Mouse (Mus musculus): Measurements from ENCODE around the gene Ptk7.

- TF ChIP-seq CTCF (IDR thresholded peaks at IDR 0.05; ENCODE audit: low read depth, low read length) = no peak
- TF ChIP-seq TAL1 (conservative IDR thresholded peaks at IDR 0.05; ENCODE audit: low read depth, low read length) = no peak
- TF ChIP-seq GATA1 (IDR thresholded peaks at IDR 0.05; ENCODE audit: borderline replicate concordance, low read length) = no peak
- TF ChIP-seq POLR2AphosphoS5 (IDR thresholded peaks at IDR 0.05; ENCODE audit: insufficient replicate concordance, low read depth, low read length) = no peak
- no peak for TF ChIP-seq GATA2 (IDR thresholded peaks at IDR 0.05; ENCODE audit: borderline replicate concordance, low read depth, low read length)
Observed at GRCm38 (mm10) chr17:46553469-46553868, 75.8 kb downstream of the Ptk7 start.
